Mouse (Mus musculus): Measurements from ENCODE around the gene Serpine3.

DNA sequence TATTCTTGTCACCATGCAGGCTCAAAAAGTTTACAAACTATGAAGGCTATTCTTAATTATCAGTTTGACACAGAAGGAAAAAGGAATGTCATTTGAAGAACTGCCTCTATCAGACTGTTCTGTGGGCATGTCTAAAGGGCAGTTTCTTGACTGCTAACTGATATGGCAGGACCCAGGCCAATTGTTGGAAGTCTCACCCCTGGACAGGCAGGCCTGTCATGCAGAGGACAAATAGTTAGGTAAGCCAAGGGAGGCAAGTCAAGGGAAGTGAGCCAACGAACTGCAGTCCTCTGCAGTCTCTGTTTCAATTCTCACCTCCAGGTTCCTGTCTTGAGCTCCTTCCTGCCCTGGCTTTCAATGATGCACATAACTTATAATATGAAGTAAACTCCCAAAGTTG, 68.4 kb downstream of the Serpine3 start:
- TF ChIP-seq POLR2A (IDR thresholded peaks at IDR 0.05; ENCODE audit: insufficient read depth, low read depth, low read length) (no peak), CTCF (IDR thresholded peaks at IDR 0.05) (no peak), EP300 (IDR thresholded peaks at IDR 0.05; ENCODE audit: insufficient read depth, low read depth, low read length) (no peak)

All from heart, adult 2 months (tissue).